Mouse (Mus musculus): ENCODE data around the gene B4galt1.

Gene B4galt1

GRCm38 (mm10) chr4:40870206-40870605 is 16.4 kb upstream of the B4galt1 start:
- DNase-seq: no peak

- peak; percentile 71 for DNase-seq
These were observed 14.9 kb upstream of the B4galt1 start for GRCm38 (mm10) chr4:40868554-40869232.

DNA sequence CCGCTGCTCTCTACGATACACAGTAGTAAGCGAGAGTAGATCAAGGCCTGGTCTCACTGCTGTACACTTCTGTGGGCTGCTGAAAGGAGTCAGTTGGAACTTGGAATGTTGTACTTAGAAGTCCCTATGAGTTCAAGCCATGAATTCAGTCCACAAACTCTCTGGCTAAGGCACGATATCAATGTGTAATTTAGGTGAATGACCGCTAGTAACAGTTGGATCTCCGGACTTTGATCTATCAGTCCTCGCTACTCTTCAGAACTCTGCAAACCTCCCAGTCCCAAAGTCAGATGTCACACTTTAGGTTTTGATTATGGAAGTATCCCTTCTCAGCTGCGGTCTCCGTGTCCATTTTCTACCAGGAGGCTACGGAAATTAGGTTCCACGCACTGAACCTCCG is 10.6 kb upstream of the B4galt1 start:
- DNase-seq: no peak

- no peak for DNase-seq
These were observed 9.5 kb upstream of the B4galt1 start for GRCm38 (mm10) chr4:40863340-40863739.

GRCm38 (mm10) chr4:40861131-40861530 is 7.3 kb upstream of the B4galt1 start:
- no peak for DNase-seq

- DNase-seq: no peak
These were observed 4.1 kb upstream of the B4galt1 start for GRCm38 (mm10) chr4:40857824-40858346.

DNA sequence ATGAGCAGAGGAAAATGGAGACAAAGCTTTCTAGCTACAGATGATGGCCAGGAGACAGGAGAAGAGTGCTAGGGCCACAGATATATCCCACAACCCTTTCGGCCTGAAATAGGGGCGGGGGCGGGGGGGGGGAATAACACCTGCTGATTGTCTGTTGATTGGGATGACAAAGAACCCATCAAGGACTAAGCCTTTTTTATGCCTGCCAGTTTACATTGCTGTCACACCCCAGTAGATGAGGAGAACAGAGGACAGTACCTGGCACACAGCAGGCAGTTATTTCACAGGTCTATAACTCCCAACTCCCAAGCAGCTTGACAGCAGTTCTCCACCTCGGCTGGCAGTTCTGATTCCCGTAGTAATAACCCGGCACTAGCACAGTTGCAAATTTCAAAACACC is 2.8 kb upstream of the B4galt1 start:
- DNase-seq: no peak

DNA sequence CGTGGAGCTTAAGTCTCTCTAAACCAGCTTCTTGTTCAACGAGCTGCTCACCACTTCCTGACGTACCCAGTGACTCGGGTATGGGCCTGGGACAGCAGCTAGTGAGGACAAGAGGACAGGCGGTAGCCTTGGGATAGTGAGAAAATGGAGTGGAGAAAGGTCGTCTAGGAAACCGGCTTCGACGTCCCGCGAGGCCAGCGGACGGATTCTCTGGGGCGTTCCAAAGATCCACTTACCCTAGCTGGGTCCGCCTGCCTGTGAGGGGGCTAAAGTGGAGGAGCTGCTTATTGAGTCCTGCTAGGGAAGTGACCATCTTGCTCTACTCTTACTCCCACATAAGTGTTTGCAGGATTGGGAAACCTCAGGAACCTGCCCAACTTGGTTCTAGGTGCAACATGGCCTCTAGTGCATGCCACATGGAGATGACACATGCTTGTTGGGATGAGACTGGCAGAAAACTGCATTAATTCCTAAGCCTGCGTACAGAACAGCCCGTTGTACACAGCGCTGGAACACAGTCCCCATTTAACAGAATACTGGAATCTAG is 655 bp upstream of the B4galt1 start:
- no peak for DNase-seq

- DNase-seq: no peak
These were observed 792 bp downstream of the B4galt1 start for GRCm38 (mm10) chr4:40852861-40853564.

- no peak for DNase-seq
These were observed 1.5 kb downstream of the B4galt1 start for GRCm38 (mm10) chr4:40852249-40852781.

DNA sequence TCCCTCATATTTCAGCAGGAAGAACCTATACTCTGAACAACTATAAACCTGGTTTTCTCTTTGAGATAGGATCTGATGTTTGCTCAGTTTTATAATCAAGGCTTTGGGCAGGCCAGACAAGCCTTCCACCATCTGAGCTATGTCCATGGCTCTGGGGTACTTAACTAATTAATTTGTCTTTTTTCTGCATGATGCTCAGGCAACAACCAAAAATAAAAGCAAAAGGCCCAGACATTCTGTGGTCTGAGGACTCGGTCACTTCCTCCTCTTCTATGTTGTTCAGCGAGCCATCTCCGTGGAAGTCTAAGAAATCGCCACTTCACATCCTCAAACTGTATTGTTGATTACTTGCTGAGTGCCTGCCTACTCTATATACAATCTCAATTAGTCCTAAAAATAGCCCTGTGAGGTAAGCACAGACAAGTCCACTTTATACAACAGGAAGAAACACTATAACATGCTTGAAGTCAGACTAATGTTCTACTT is 2.0 kb downstream of the B4galt1 start:
- DNase-seq: no peak

DNA sequence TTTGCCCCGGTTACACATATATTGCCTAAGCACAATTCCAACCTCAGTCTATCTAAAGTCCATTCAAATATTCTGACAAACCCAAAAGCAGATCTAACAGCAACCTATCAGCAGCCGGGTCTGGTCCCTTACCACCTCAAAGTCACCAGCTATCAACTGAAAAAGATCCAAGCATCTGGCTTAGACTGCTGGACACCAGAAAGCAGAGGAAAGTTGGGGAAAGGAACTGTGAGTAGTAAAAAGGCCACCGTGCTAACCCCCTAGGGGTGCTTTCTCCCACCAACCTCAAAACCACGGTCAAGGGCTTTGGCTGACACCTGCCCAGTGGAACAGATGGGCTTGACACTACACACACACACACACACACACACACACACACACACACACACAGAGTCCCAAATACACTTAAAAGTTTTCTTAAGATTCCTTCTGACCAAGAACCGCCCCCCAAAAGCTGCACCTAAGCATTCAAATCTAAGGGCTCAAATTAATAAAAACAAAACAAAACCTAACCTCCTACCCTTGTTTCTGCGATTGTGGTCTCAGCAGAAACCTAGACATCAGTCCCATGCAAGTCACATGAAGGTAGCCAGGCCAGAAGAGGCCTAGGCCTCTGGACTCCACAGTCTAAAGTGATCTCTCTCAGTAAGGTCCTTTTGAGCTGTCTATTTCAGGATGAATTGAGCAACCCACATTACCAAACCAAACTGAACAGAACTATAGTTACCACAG is 2.6 kb downstream of the B4galt1 start:
- no peak for DNase-seq

DNA sequence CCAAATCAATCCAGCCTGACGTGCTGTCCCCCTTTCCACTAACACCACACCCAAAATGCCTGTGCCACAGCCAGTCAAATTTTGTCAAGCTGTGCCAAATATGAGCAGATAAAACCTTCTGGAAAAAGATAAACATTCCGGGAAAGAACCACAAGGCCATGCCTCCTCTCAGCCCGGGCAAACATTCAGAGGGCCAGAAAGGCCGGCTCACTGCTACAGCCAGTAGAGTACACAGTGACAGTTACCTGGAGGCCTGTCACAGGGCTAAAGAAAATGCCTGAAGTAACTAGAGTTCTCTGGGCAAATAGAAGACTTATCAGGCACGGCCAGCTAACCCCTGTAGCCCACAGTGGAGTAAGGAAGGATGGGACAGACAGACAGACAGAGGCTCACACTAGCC is 3.2 kb downstream of the B4galt1 start:
- DNase-seq: no peak

DNA sequence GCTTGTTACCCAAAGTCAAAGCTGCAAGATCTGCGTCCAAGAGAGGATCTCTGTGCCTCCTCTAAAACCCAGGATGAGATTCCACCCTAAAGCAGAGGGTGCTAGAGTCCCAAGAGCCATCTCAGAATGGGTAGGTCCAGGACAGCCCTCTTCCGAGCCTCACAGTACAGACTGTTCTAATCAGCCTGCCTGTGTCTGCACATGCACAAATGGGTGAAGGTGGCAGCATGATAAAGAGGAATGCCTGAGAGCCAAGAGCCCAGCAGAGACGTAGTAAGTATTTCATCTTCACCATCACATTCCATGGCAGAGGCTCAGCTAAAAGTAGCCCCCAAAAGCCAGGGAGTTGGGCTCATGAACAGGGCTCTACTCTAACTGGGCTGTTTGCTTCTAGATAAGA is 4.3 kb downstream of the B4galt1 start:
- no peak for DNase-seq

- DNase-seq: no peak
These were observed 5.6 kb downstream of the B4galt1 start for GRCm38 (mm10) chr4:40848246-40848645.

- DNase-seq: no peak
These were observed 6.6 kb downstream of the B4galt1 start for GRCm38 (mm10) chr4:40847160-40847559.

DNA sequence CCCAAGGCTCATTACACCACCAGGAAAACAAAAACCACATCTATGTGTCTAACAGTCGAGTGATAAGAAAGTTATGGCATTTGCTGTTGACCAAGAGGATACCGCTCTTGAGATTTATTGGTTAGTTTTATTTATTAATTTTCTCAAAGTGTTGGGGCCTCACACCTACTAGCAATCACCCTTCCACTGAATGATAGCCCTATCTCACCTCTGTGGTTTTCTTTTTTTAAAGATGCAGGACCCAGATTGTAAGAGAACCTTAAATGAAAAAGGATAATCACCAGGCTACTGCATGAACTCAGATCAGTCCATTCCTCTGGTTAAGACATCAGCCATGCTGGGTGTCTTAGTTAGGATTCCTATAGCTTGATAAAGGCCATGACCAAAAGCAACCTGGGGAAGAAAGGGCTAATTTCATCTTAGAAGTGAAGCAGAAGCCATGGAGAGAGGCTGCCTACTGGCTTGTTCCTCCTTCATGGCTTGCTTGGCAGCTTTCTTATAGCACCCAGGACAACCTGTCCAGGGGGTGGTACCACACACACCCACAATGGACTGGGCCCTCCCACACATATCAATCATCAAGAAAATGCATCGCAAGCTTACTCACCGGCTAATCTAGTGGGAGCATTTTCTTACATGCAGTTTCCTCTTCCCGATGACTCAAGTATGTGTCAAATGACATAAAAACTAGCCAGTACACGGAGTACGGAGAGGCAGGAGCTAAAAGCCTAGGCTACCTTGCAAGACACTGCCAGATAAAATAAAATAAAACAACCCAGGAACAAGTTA is 7.5 kb downstream of the B4galt1 start:
- peak; percentile 44 for DNase-seq

- DNase-seq: no peak
These were observed 8.7 kb downstream of the B4galt1 start for GRCm38 (mm10) chr4:40844811-40845751.

GRCm38 (mm10) chr4:40844251-40844721 is 9.5 kb downstream of the B4galt1 start:
- DNase-seq: no peak

- DNase-seq: no peak
These were observed 10.1 kb downstream of the B4galt1 start for GRCm38 (mm10) chr4:40843726-40844125.

DNA sequence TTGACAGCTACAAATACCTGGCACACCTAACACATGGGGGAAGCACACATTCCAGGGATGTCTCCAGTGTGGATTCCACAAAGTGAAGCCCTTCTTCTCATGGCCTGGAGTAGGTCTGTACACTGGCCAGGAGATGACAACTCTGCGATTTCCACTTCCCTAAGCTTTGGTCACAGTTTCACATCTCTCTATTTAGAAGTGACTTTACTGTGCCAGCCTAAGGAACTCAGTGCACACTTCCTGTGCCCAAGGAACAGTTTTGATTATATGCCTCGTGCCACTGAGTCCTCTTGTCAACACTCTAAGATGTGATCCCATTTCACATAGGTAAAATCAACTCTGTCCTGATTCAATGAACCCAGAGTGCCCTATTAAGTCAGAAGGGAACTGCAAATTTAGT is 13.4 kb downstream of the B4galt1 start:
- DNase-seq: no peak

Measured in right cerebral cortex, adult 18-20 months (tissue).